Mouse (Mus musculus) B cell, adult 2 months (primary cell): ENCODE measurements around the gene Rreb1.

Source experiments
- DNase-seq, 2 experiments: peaks; one replicate each; pipeline ENCODE4 v3.0.0; 2022

Rreb1 gene

DNA sequence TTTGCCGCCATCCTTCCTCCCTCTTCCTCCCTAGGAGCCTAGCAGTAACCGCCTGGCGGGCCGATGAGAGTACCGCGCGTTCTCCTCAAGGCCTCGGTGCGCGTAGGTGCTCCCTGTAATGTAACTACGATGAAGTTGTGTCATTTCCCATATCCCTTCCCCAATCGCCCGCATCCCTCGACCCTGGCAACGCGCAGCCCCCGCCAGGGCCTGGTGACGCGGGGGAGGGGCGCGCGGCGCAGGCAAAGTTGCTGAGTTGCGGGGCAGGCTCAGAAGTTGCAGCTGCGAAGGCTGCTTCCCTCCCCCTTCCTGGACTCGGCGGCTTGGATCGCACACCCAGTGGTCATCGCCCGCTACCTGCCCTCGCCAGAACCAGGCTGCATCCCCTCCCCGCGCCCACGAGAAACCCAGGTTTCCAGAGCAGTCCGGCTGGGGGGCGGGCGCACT, at the start of gene Rreb1:
Rreb1 (plus strand) TSS at position 254 of the 447 bp plus-strand sequence.
- peak; percentile 46 to 58 for DNase-seq

DNA sequence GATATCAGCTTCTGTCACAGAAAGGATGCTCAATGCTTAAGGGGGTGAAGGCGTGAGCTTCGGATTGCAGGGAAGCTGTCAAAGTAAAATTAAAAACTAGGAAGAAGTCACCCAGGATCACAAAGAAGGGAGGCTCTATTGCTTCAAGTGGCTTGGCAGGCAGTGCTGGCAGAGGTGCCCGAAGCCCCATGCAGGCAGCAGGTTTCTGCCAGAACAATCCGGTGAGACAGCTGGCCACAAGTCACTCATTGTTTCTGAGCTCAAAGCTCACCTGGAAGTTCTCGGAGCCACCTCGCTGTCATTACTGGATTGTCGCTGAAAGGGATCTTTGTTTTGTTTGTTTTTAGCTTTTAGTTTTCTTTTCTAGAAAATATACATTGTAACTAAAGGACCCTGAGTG, 49.6 kb upstream of the Rreb1 start:
- no peak for DNase-seq

- no peak for DNase-seq
Observed at GRCm38 (mm10) chr13:37731914-37732693, 46.1 kb upstream of the Rreb1 start.

- DNase-seq = no peak
Observed at GRCm38 (mm10) chr13:37734501-37734900, 43.7 kb upstream of the Rreb1 start.

DNA sequence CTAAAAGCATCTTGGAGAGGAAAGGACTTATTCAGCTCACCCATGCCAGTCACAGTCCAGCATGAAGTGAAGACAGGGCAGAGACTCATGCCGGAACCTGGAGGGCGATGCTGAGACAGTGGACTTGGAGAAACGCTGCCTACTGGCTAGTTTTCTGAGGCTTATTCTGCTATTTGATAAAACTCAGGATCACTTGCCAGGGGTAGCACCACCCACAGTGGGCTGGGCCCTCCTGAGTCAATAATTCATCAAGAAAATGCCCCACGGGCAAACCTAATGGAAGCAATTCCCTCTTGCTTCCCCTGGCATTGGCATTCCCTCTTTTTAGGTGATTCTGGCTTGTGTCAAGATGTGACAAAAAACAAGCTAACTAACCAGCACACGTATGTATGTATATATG, 38.1 kb upstream of the Rreb1 start:
- DNase-seq = no peak

DNA sequence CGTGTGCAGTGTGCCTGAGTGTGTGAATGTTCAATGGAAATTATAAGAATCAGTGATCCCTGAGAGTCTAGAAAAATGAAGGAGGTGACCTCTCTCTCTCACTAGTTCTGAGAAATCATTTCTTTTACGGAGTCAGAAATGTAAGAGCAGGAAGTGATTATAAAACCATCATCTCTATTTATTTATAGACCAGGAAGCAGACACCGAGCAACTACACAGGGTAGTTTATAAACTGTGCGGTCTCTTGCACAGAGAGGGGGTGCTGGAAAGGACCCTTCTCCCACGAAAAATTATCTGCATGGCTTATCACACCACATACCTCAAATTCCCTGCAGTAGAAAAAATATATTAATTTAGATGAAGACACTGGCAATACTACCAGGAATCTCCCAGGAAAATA, 37.4 kb upstream of the Rreb1 start:
- DNase-seq = no peak

- no peak for DNase-seq
Observed at GRCm38 (mm10) chr13:37742248-37742647, 36.0 kb upstream of the Rreb1 start.

DNA sequence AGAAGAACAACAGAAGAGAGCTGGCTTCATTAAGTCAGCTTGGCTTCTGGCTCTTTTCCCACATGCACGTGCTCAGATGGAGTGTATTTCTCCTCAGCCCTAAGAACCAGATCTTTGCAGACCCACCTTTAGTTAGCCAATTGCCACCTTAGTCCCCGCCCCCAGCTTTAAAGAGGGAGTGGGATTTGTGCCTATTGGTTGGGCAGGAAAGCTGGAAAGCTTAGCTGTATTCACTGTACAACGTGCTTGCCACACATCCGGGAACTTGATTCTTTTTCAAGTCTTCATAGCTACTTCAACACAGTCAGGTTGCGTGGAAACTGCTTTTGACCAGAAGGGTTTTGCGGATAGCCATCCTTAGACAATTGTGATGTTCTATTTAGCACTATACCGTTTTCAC, 30.7 kb upstream of the Rreb1 start:
- DNase-seq = no peak

GRCm38 (mm10) chr13:37749485-37749884, 28.7 kb upstream of the Rreb1 start:
- peak; percentile 7 to 15 for DNase-seq

- DNase-seq = peak; percentile 61 to 68
Observed at GRCm38 (mm10) chr13:37751154-37751950, 26.8 kb upstream of the Rreb1 start.

DNA sequence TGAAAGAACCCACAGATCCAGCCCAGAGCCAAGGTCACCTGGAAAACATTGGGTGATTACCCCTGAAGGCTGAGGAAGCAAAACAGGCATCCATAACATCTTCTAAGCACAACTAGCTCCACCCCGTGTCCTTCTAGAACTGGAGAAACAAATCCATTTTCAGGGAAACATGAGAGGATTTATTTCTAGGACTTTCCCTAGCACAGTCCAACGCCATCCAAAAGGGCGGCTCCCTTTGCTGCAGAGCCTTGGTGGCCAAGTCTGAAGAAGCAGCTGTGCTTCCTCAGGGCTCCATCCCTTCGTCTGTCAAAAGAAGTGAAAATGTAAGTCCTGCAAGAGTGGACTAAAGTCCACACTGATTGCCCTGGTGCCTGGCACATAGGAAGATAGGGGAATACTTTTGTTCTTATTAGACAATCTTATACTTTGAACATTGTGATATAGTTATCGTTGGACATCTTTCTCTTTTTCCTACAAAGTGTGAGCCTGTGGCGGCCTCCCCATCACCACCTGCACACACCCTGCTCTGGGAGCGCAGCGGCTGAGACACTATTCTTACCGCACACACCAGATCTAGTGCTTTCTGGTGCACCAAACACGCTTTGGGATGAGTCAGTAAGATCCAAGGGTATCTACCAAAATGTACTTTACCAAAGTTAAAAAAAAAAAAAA, 18.7 kb upstream of the Rreb1 start:
- DNase-seq = no peak

DNA sequence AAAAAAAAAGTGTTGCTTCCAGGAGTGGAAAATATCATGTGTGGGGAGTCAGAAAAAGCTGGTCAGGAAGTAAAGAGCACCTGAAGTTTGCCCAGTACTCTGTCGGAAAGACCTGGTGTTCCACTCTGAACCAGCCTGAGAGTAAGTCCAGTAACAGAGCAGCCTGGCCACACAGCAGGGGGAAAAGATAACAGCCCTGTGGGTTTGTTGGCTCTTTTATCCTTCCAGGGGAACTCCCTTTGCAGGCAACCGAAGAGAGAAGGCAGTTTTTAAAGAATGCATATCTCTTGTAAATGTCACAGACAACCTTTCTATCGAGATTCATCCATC, 18.2 kb upstream of the Rreb1 start:
- DNase-seq = no peak

DNA sequence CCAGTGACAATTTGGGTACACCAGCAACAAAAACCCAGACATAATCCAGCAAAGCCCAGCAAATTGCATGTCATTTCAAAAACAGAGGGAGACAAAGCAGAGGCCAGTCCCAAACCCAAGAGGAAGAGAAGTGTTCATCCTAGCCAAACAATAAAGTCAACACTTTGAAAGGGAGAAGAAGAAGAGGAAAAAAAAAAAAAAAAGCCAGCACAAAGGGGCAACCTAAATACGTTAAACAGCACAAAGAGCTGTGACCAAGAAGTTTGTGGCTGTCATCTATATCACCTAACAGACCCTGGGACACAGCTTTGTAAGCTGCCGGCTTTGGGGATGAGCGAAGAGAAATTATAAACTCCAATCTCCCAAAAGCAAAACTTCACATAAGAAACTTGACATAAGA, 17.8 kb upstream of the Rreb1 start:
- no peak for DNase-seq

- DNase-seq = no peak
Observed at GRCm38 (mm10) chr13:37760957-37761941, 17.0 kb upstream of the Rreb1 start.

GRCm38 (mm10) chr13:37763800-37764407, 14.3 kb upstream of the Rreb1 start:
- no peak for DNase-seq

- DNase-seq = no peak
Observed at GRCm38 (mm10) chr13:37769777-37770176, 8.4 kb upstream of the Rreb1 start.

GRCm38 (mm10) chr13:37773476-37773875, 4.7 kb upstream of the Rreb1 start:
- no peak for DNase-seq

GRCm38 (mm10) chr13:37776675-37777074, 1.5 kb upstream of the Rreb1 start:
- no peak for DNase-seq

- DNase-seq = peak in 1 of 2 experiments; percentile 9
Observed at GRCm38 (mm10) chr13:37777351-37778146, 651 bp upstream of the Rreb1 start.

DNA sequence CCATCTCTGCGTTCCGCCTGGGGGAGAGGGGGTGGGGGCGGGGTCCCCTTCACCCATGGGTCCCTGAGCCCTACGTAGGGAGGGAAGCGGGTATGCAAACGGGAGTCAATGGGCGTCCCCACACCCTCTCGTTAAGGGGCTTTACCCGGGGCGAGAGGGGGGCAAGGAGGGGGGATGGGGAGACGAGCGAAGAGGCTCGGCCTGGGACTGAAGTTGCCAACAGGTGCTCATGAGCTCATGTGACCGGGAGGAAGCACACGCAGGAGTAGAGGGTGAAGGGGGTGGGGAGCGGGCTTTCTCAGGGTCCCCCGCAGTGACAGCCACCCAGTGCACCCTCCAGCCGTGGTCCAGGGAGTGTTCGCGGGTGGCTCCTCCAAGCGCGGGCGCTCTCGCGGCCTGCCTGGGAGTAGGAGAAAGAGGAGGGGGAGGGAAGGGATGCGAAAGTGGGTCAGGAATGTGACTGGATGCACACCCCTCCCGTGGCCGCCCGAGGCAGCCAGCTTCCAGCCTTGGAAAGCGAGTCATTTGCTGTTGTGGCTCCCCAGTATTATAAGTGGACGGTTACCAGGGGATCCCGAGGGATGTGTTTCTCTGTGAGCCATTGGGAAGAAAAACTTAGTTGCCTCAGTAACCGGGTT, 513 bp downstream of the Rreb1 start:
- peak; percentile 51 to 53 for DNase-seq

GRCm38 (mm10) chr13:37779251-37779667, 1.1 kb downstream of the Rreb1 start:
- peak; percentile 64 to 69 for DNase-seq
